Mouse (Mus musculus): Measurements from ENCODE around the gene Fam81b. TPM values are rescaled to one million over a fixed set of nuclear protein-coding genes. Genes with fewer than 3 reads are reported as not detected.
A peak's percentile ranks its signal among the peaks of the same experiment; 100 is the strongest.
"Not testable (repeated sequence)": the region's sequence is repeated elsewhere in the genome, so short reads cannot be mapped to it uniquely, and the experiment has no call there.

Fam81b gene
- not detected in 2 replicates for polyA plus RNA-seq (2015; fragmentation: Nextera tagmentation; extraction: Ambion mirVana)

- H3K36me3 ChIP-seq, result no peaks in the 10 kb centered on the region
- no peak within 1 kb of the TSS for H3K4me3 ChIP-seq
- H3K9me3 ChIP-seq, result no peaks in the 10 kb centered on the region
- no peak within 1 kb of the TSS for H3K4me2 ChIP-seq
- H3K9ac ChIP-seq, result no peak within 1 kb of the TSS
- WGBS, result 31% methylated on average over 7 of the region's 7 CpGs
- no peaks in the 10 kb centered on the region for H3K27me3 ChIP-seq (replicated peaks)
- ATAC-seq (ENCODE audit: extremely low read depth, insufficient number of reproducible peaks, low FRiP score, low TSS enrichment), result no peak
- H3K27ac ChIP-seq (replicated peaks), result no peak within 1 kb of the TSS
- no peaks in the 10 kb centered on the region for H3K4me1 ChIP-seq
These were observed at the start of gene Fam81b for GRCm38 (mm10) chr13:76304637-76305122. TSS of gene Fam81b (minus strand) at chr13:76305072.

DNA sequence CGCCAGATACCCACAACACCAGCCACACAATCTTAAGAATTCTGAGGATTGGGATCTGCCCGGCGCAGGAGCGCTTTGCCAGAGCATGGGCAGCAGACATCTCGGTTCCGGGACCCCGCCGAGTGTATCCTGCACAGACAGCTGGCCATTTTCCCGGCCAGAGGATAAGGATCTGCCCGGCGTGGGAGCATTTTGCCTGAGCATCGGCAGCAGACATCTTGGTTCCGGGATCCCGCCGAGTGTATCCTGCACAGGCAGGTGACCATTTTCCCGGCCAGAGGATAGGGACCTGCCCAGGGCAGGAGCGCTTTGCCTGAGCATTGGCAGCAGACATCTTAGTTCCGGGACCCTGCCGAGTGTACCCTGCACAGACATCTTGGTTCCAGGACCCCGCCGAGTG lies 41.1 kb upstream of the Fam81b start:
- peak overlapping the region; percentile 26; the same call in 1 of the 2 replicates for H3K4me3 ChIP-seq
- H3K4me2 ChIP-seq, result peak overlapping the region; percentile 42
- H3K27ac ChIP-seq (replicated peaks); H3K27me3 ChIP-seq (replicated peaks); H3K4me1 ChIP-seq; H3K9ac ChIP-seq; H3K9me3 ChIP-seq; H3K36me3 ChIP-seq; ATAC-seq (ENCODE audit: extremely low read depth, insufficient number of reproducible peaks, low FRiP score, low TSS enrichment): not testable (repeated sequence)
- 52% methylated on average over 21 of the region's 21 CpGs for WGBS

GRCm38 (mm10) chr13:76318635-76319034 lies 13.8 kb upstream of the Fam81b start:
- Histone ChIP-seq H3K27ac (replicated peaks) (no peak overlapping the region), H3K9ac (no peak overlapping the region), H3K4me1 (no peaks in the 10 kb centered on the region), H3K4me3 (no peak overlapping the region), H3K9me3 (no peaks in the 10 kb centered on the region), H3K4me2 (no peak overlapping the region), H3K27me3 (replicated peaks) (no peaks in the 10 kb centered on the region), H3K36me3 (no peaks in the 10 kb centered on the region)
- WGBS, result 28% methylated on average over 3 of the region's 3 CpGs
- no peak for ATAC-seq (ENCODE audit: extremely low read depth, insufficient number of reproducible peaks, low FRiP score, low TSS enrichment)

- H3K27me3 ChIP-seq (replicated peaks), result no peaks in the 10 kb centered on the region
- H3K4me1 ChIP-seq, result no peaks in the 10 kb centered on the region
- H3K27ac ChIP-seq (replicated peaks), result no peak overlapping the region
- no peak for ATAC-seq (ENCODE audit: extremely low read depth, insufficient number of reproducible peaks, low FRiP score, low TSS enrichment)
- no peak overlapping the region for H3K4me3 ChIP-seq
- no peaks in the 10 kb centered on the region for H3K9me3 ChIP-seq
- H3K36me3 ChIP-seq, result no peaks in the 10 kb centered on the region
- H3K9ac ChIP-seq, result no peak overlapping the region
- 77% methylated on average over 7 of the region's 7 CpGs for WGBS
- no peak overlapping the region for H3K4me2 ChIP-seq
These were observed 6.7 kb upstream of the Fam81b start for GRCm38 (mm10) chr13:76311580-76311979.

DNA sequence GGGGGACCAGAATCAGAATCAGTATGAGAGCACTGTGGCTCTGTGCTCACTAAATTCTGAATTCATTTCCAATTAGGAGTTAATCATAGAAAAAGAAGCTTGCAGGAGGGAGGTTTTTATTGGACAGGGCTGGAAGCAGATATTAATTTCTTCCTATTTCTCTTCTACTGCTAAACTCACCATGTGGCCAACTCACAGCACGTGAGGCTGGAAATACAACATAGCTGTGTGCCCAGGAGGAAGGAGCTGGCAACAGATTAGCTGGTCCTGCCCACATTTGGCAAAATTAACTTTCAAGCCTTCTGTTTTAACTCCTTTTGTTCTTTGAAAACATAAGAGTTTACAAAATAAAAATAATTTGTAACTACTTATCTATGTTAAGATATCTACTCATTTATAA lies 3.9 kb upstream of the Fam81b start:
- no peaks in the 10 kb centered on the region for H3K4me1 ChIP-seq
- H3K27ac ChIP-seq (replicated peaks), result no peak overlapping the region
- H3K36me3 ChIP-seq, result no peaks in the 10 kb centered on the region
- H3K9me3 ChIP-seq, result no peaks in the 10 kb centered on the region
- no peak overlapping the region for H3K4me2 ChIP-seq
- H3K27me3 ChIP-seq (replicated peaks), result no peaks in the 10 kb centered on the region
- ATAC-seq (ENCODE audit: extremely low read depth, insufficient number of reproducible peaks, low FRiP score, low TSS enrichment), result no peak
- no peak overlapping the region for H3K9ac ChIP-seq
- no peak overlapping the region for H3K4me3 ChIP-seq
- 59% methylated on average over 1 of the region's 1 CpGs for WGBS

- Histone ChIP-seq H3K4me1 (no peaks in the 10 kb centered on the region), H3K4me2 (no peak overlapping the region), H3K9ac (no peak overlapping the region), H3K4me3 (no peak overlapping the region), H3K27ac (replicated peaks) (no peak overlapping the region), H3K36me3 (no peaks in the 10 kb centered on the region), H3K9me3 (no peaks in the 10 kb centered on the region), H3K27me3 (replicated peaks) (no peaks in the 10 kb centered on the region)
- no peak for ATAC-seq (ENCODE audit: extremely low read depth, insufficient number of reproducible peaks, low FRiP score, low TSS enrichment)
- 38% methylated on average over 2 of the region's 2 CpGs for WGBS
These were observed 938 bp upstream of the Fam81b start for GRCm38 (mm10) chr13:76305655-76306365.

- Histone ChIP-seq H3K4me1 (no peaks in the 10 kb centered on the region), H3K27ac (replicated peaks) (no peak overlapping the region), H3K4me3 (no peak overlapping the region), H3K4me2 (no peak overlapping the region), H3K27me3 (replicated peaks) (no peaks in the 10 kb centered on the region), H3K9ac (no peak overlapping the region), H3K36me3 (no peaks in the 10 kb centered on the region), H3K9me3 (no peaks in the 10 kb centered on the region)
- WGBS, result 86% methylated on average over 3 of the region's 3 CpGs
- ATAC-seq (ENCODE audit: extremely low read depth, insufficient number of reproducible peaks, low FRiP score, low TSS enrichment), result no peak
These were observed 369 bp upstream of the Fam81b start for GRCm38 (mm10) chr13:76305241-76305640.

GRCm38 (mm10) chr13:76304201-76304600 lies 671 bp downstream of the Fam81b start:
- Histone ChIP-seq H3K4me1 (no peaks in the 10 kb centered on the region), H3K9ac (no peak overlapping the region), H3K27ac (replicated peaks) (no peak overlapping the region), H3K36me3 (no peaks in the 10 kb centered on the region), H3K27me3 (replicated peaks) (no peaks in the 10 kb centered on the region), H3K4me3 (no peak overlapping the region), H3K9me3 (no peaks in the 10 kb centered on the region), H3K4me2 (no peak overlapping the region)
- no peak for ATAC-seq (ENCODE audit: extremely low read depth, insufficient number of reproducible peaks, low FRiP score, low TSS enrichment)
- WGBS, result 64% methylated on average over 1 of the region's 1 CpGs

GRCm38 (mm10) chr13:76303160-76303559 lies 1.7 kb downstream of the Fam81b start:
- no peak overlapping the region for H3K4me2 ChIP-seq
- H3K36me3 ChIP-seq, result no peaks in the 10 kb centered on the region
- WGBS, result 34% methylated on average over 1 of the region's 1 CpGs

GRCm38 (mm10) chr13:76302056-76302455 lies 2.8 kb downstream of the Fam81b start:
- Histone ChIP-seq H3K4me2 (no peak overlapping the region), H3K27ac (replicated peaks) (no peak overlapping the region), H3K4me1 (no peaks in the 10 kb centered on the region), H3K36me3 (no peaks in the 10 kb centered on the region), H3K9me3 (no peaks in the 10 kb centered on the region), H3K4me3 (no peak overlapping the region), H3K9ac (no peak overlapping the region), H3K27me3 (replicated peaks) (no peaks in the 10 kb centered on the region)
- no peak for ATAC-seq (ENCODE audit: extremely low read depth, insufficient number of reproducible peaks, low FRiP score, low TSS enrichment)
- 72% methylated on average over 2 of the region's 2 CpGs for WGBS

More at GRCm38 (mm10) chr13:76303160-76303559, 1.7 kb downstream of the Fam81b start:
- no peak for ATAC-seq (ENCODE audit: extremely low read depth, insufficient number of reproducible peaks, low FRiP score, low TSS enrichment)
- Histone ChIP-seq H3K9ac (no peak overlapping the region), H3K4me3 (no peak overlapping the region), H3K27me3 (replicated peaks) (no peaks in the 10 kb centered on the region), H3K4me1 (no peaks in the 10 kb centered on the region), H3K27ac (replicated peaks) (no peak overlapping the region), H3K9me3 (no peaks in the 10 kb centered on the region)

GRCm38 (mm10) chr13:76292050-76292449 lies 12.8 kb downstream of the Fam81b start:
- ATAC-seq (ENCODE audit: extremely low read depth, insufficient number of reproducible peaks, low FRiP score, low TSS enrichment), result no peak
- Histone ChIP-seq H3K4me1 (no peaks in the 10 kb centered on the region), H3K9me3 (no peaks in the 10 kb centered on the region), H3K4me3 (no peak overlapping the region), H3K36me3 (no peaks in the 10 kb centered on the region), H3K9ac (no peak overlapping the region), H3K4me2 (no peak overlapping the region), H3K27ac (replicated peaks) (no peak overlapping the region), H3K27me3 (replicated peaks) (no peaks in the 10 kb centered on the region)
- 35% methylated on average over 4 of the region's 4 CpGs for WGBS

DNA sequence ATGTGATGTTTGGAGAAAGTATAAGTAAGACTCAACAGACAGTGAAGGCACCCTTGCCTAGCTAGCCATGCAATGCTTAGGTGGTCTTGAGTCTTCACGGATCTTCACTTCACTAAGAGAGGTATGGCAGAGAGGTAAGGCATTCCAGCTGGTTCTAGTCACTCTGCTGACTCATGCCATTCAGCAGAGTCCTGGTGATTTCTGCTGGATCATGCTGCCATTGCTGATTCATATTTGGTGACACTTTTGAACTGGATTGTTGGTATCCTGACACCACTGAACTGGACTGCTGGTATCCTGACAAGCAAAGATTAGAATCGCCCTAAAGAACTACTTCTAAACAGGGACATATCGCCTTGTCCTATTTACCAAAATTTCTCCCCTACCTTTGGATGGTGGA lies 20.3 kb downstream of the Fam81b start:
- no peak overlapping the region for H3K4me2 ChIP-seq
- 79% methylated on average over 3 of the region's 3 CpGs for WGBS

More for the DNA sequence above, 20.3 kb downstream of the Fam81b start:
- ATAC-seq (ENCODE audit: extremely low read depth, insufficient number of reproducible peaks, low FRiP score, low TSS enrichment), result no peak
- H3K27me3 ChIP-seq (replicated peaks), result no peaks in the 10 kb centered on the region
- no peaks in the 10 kb centered on the region for H3K4me1 ChIP-seq
- H3K27ac ChIP-seq (replicated peaks), result no peak overlapping the region
- no peaks in the 10 kb centered on the region for H3K9me3 ChIP-seq
- H3K36me3 ChIP-seq, result no peaks in the 10 kb centered on the region
- H3K9ac ChIP-seq, result no peak overlapping the region
- H3K4me3 ChIP-seq, result no peak overlapping the region
